Mouse (Mus musculus): ENCODE data around the gene Tent5d.

Gene Tent5d

GRCm38 (mm10) chrX:107792290-107792689 is at the start of gene Tent5d:
Tent5d (plus strand) TSS chrX:107792590.
- no peak for DNase-seq (ENCODE audit: low spot score)

GRCm38 (mm10) chrX:107767896-107768295 is 24.5 kb upstream of the Tent5d start:
- no peak for DNase-seq (ENCODE audit: low spot score)

- no peak for DNase-seq (ENCODE audit: low spot score)
Observed at GRCm38 (mm10) chrX:107790136-107790535, 2.3 kb upstream of the Tent5d start.

- no peak for DNase-seq (ENCODE audit: low spot score)
Observed at GRCm38 (mm10) chrX:107790750-107791493, 1.5 kb upstream of the Tent5d start.

GRCm38 (mm10) chrX:107795785-107796184 is 3.4 kb downstream of the Tent5d start:
- DNase-seq (ENCODE audit: low spot score): no peak

GRCm38 (mm10) chrX:107796919-107797318 is 4.5 kb downstream of the Tent5d start:
- DNase-seq (ENCODE audit: low spot score): no peak

GRCm38 (mm10) chrX:107812120-107812519 is 19.7 kb downstream of the Tent5d start:
- no peak for DNase-seq (ENCODE audit: low spot score)

GRCm38 (mm10) chrX:107815502-107816217 is 23.3 kb downstream of the Tent5d start:
- no peak for DNase-seq (ENCODE audit: low spot score)

GRCm38 (mm10) chrX:107816218-107816554 is 23.8 kb downstream of the Tent5d start, which contains the start of gene 2610002M06Rik:
2610002M06Rik (minus strand) TSS chrX:107816334.
- peak; percentile 83 for DNase-seq (ENCODE audit: low spot score)

GRCm38 (mm10) chrX:107816726-107817125 is 24.3 kb downstream of the Tent5d start:
- DNase-seq (ENCODE audit: low spot score): no peak

- no peak for DNase-seq (ENCODE audit: low spot score)
Observed at GRCm38 (mm10) chrX:107858165-107858564, 65.8 kb downstream of the Tent5d start.
